In genomic region chr10:87867631-87868030, GRCm38 (mm10) we compare ENCODE assay signal across 23 mouse cellular contexts. TPM values are rescaled to one million over a fixed set of nuclear protein-coding genes. Genes with fewer than 3 reads are reported as not detected.
A peak's percentile ranks its signal among the peaks of the same experiment; 100 is the strongest.
DNase-seq lines count a peak whose midpoint lies in the region; ATAC-seq lines count a peak whose summit lies in the region.
"Had no signal": no experiment of that assay in that cellular context is flagged by ENCODE, and none has a peak within 500 bp of the region (broad histone marks: within the 10 kb centered on the region; RNA-seq: fewer than 3 reads in every experiment).

No protein-coding gene starts in this region.

- no peak overlapping the region for H3K27ac ChIP-seq in kidney, embryonic 16.5 days (ENCODE audit: low read length)
- peak overlapping the region; percentile 64 for H3K27ac ChIP-seq in limb, embryonic 10.5 days
- no peak overlapping the region for H3K27ac ChIP-seq in limb, embryonic 13.5 days
- H3K27ac ChIP-seq: heart, adult 2 months; heart, embryonic 10.5 days; heart, embryonic 13.5 days; hindbrain, embryonic 12.5 days; hindbrain, embryonic 15.5 days had no signal

- DNase-seq in embryo, embryonic 10.5 days (ENCODE audit: low spot score): peak; percentile 24
- DNase-seq in embryo, embryonic 10 days (ENCODE audit: low spot score): no peak
- DNase-seq in kidney, postnatal 14 days: no peak
- DNase-seq in limb, embryonic 10.5 days (ENCODE audit: low spot score): no peak
- no peak for DNase-seq in heart, postnatal 25 days (ENCODE audit: low spot score)
- DNase-seq in retina, embryonic 14.5 days (ENCODE audit: low spot score): no peak
- DNase-seq: adrenal gland, adult 2 months; cerebellum, adult 11 months; cerebellum, adult 2 months; cerebellum, adult 9-11 months; cerebellum, postnatal 25 days; forebrain, postnatal 0 days; gastrocnemius, postnatal 36 days; heart, adult 2 months; heart, postnatal 14 days had no signal

- H3K36me3 ChIP-seq in kidney, embryonic 16.5 days (ENCODE audit: insufficient read depth, low read length): no peaks in the 10 kb centered on the region
- no peaks in the 10 kb centered on the region for H3K36me3 ChIP-seq in limb, embryonic 10.5 days
- H3K36me3 ChIP-seq in limb, embryonic 13.5 days: no peaks in the 10 kb centered on the region
- H3K36me3 ChIP-seq: hindbrain, embryonic 12.5 days; hindbrain, embryonic 15.5 days had no signal

- H3K4me3 ChIP-seq in kidney, embryonic 16.5 days (ENCODE audit: low read length): no peak overlapping the region
- no peak overlapping the region for H3K4me3 ChIP-seq in limb, embryonic 10.5 days
- H3K4me3 ChIP-seq in limb, embryonic 13.5 days: no peak overlapping the region
- H3K4me3 ChIP-seq: heart, adult 2 months; heart, embryonic 10.5 days; heart, embryonic 13.5 days; hindbrain, embryonic 12.5 days; hindbrain, embryonic 15.5 days had no signal

- peaks cover 10% of the 10 kb centered on the region for H3K27me3 ChIP-seq in kidney, embryonic 16.5 days (ENCODE audit: insufficient read depth, low read length)
- H3K27me3 ChIP-seq in limb, embryonic 10.5 days (ENCODE audit: low read depth, poor library complexity, severe bottlenecking): peaks cover 6% of the 10 kb centered on the region; the same call in 1 of the 2 replicates
- peaks cover 57% of the 10 kb centered on the region for H3K27me3 ChIP-seq in limb, embryonic 13.5 days
- H3K27me3 ChIP-seq: heart, embryonic 13.5 days; hindbrain, embryonic 12.5 days; hindbrain, embryonic 15.5 days had no signal

- no peak overlapping the region for H3K4me2 ChIP-seq in kidney, embryonic 16.5 days (replicated peaks; ENCODE audit: low read depth, low read length)
- H3K4me2 ChIP-seq in limb, embryonic 13.5 days (replicated peaks): peak overlapping the region; percentile 11; the same call in 1 of the 2 replicates
- H3K4me2 ChIP-seq: heart, embryonic 13.5 days; hindbrain, embryonic 12.5 days; hindbrain, embryonic 15.5 days had no signal

- intact Hi-C loops in heart, postnatal 25 days (cut with DNase I): no loop called here

- no peak overlapping the region for H3K9ac ChIP-seq in kidney, embryonic 16.5 days (replicated peaks; ENCODE audit: low read length)
- H3K9ac ChIP-seq in limb, embryonic 13.5 days: no peak overlapping the region
- H3K9ac ChIP-seq: forebrain, postnatal 0 days; heart, embryonic 13.5 days; hindbrain, embryonic 12.5 days; hindbrain, embryonic 15.5 days had no signal

- ATAC-seq in kidney, embryonic 16.5 days (ENCODE audit: low FRiP score, low TSS enrichment): 0 out of 2 replicates have a peak, but pooled peaks have one; percentile 16
- no peak for ATAC-seq in limb, embryonic 13.5 days (ENCODE audit: low FRiP score, low read depth)
- ATAC-seq: forebrain, embryonic 14.5 days; forebrain, postnatal 0 days had no signal

- peaks cover 36% of the 10 kb centered on the region for H3K4me1 ChIP-seq in kidney, embryonic 16.5 days (ENCODE audit: insufficient read depth, low read length)
- peaks cover 98% of the 10 kb centered on the region for H3K4me1 ChIP-seq in limb, embryonic 10.5 days
- peaks cover 74% of the 10 kb centered on the region for H3K4me1 ChIP-seq in limb, embryonic 13.5 days

- H3K9me3 ChIP-seq in kidney, embryonic 16.5 days (ENCODE audit: low read length): no peaks in the 10 kb centered on the region
- H3K9me3 ChIP-seq in limb, embryonic 10.5 days (replicated peaks): no peaks in the 10 kb centered on the region
- H3K9me3 ChIP-seq in limb, embryonic 13.5 days: no peaks in the 10 kb centered on the region
- H3K9me3 ChIP-seq: heart, embryonic 10.5 days; heart, embryonic 13.5 days; hindbrain, embryonic 12.5 days; hindbrain, embryonic 15.5 days had no signal

- 19% methylated on average over 4 of the region's 4 CpGs for WGBS in kidney, embryonic 16.5 days
- 24% methylated on average over 4 of the region's 4 CpGs for WGBS in limb, embryonic 10.5 days
- 15% methylated on average over 4 of the region's 4 CpGs for WGBS in limb, embryonic 13.5 days

RNA-seq across cellular contexts. Expression of gene Igf1, which starts 9.6 kb away (rescaled TPM):
- polyA plus RNA-seq in kidney, embryonic 16.5 days (2015; fragmentation: Nextera tagmentation; extraction: Ambion mirVana): 30.5 and 32.4 TPM in 2 replicates
- polyA plus RNA-seq in limb, embryonic 10.5 days (2016; fragmentation: Nextera tagmentation; extraction: Ambion mirVana): 17.5 and 58.7 TPM in 2 replicates
- 54.7 and 58.5 TPM in 2 replicates for polyA plus RNA-seq in limb, embryonic 13.5 days (2015; fragmentation: Nextera tagmentation; extraction: Ambion mirVana)
- 10 to 100 TPM; 15.8 to 23.0 TPM for total RNA-seq in heart, postnatal 25 days (2021)
- total RNA-seq: granulocyte monocyte progenitor cell, adult 5-6 weeks had no signal
